Mouse (Mus musculus) myocyte (in vitro differentiated cells): ENCODE data around the gene Gtpbp8. TPM values are rescaled to one million over a fixed set of nuclear protein-coding genes. Genes with fewer than 3 reads are reported as not detected.

ENCODE experiments used
- H3K27me3 ChIP-seq: one replicate; pipeline ENCODE4 v1.6.1; 2011; ENCODE audit not compliant: control insufficient read depth, insufficient read depth, insufficient read length
- H3K36me3 ChIP-seq: one replicate; pipeline ENCODE4 v1.6.1; 2011; ENCODE audit not compliant: control insufficient read depth, insufficient read depth
- H3K4me2 ChIP-seq: one replicate; pipeline ENCODE4 v1.6.1; 2011; ENCODE audit warnings: low read depth, control low read depth
- H3K4me3 ChIP-seq: one replicate; pipeline ENCODE4 v1.5.1; 2011; ENCODE audit warnings: mild to moderate bottlenecking, control low read depth, moderate library complexity
- H3K79me2 ChIP-seq: one replicate; pipeline ENCODE4 v1.6.1; 2011; ENCODE audit not compliant: control insufficient read depth, insufficient read depth
- H3ac ChIP-seq: one replicate; pipeline ENCODE4 v1.6.1; 2011; ENCODE audit not compliant: control insufficient read depth, insufficient read length
- CEBPB ChIP-seq: IDR thresholded peaks from 2 replicates; pipeline ENCODE4 v1.6.1; 2011; ENCODE audit warnings: mild to moderate bottlenecking, moderate library complexity; ENCODE audit not compliant: poor library complexity, insufficient read depth, severe bottlenecking
- E2F4 ChIP-seq: IDR thresholded peaks from one replicate; pipeline ENCODE4 v1.6.1; 2011; ENCODE audit warnings: mild to moderate bottlenecking, control low read depth, moderate library complexity; ENCODE audit not compliant: insufficient read depth
- MAX ChIP-seq: IDR thresholded peaks from one replicate; pipeline ENCODE4 v1.6.1; 2011; ENCODE audit warnings: low read depth, mild to moderate bottlenecking, control low read depth
- MYOD1 ChIP-seq, 3 experiments: IDR thresholded peaks; one replicate each; pipeline ENCODE4 v1.6.1; 2011; ENCODE audit warnings: control low read depth in 2 of 3, low read depth in 2 of 3, mild to moderate bottlenecking in 2 of 3, moderate library complexity in 1 of 3; ENCODE audit not compliant: insufficient read length in 2 of 3, control insufficient read depth in 1 of 3
- MYOG ChIP-seq, 3 experiments: IDR thresholded peaks; one replicate each; pipeline ENCODE4 v1.6.1; 2011; ENCODE audit warnings: control low read depth in 2 of 3, low read depth in 2 of 3, mild to moderate bottlenecking in 2 of 3; ENCODE audit not compliant: insufficient read length in 2 of 3, control insufficient read depth in 1 of 3, insufficient read depth in 1 of 3
- POLR2A ChIP-seq: IDR thresholded peaks from one replicate; pipeline ENCODE4 v1.6.1; 2011; ENCODE audit warnings: low read depth, mild to moderate bottlenecking, control low read depth, moderate library complexity; ENCODE audit not compliant: insufficient read length
- POLR2AphosphoS2 ChIP-seq: IDR thresholded peaks from one replicate; pipeline ENCODE4 v1.6.1; 2011; ENCODE audit warnings: low read depth, control low read depth; ENCODE audit not compliant: insufficient read length
- REST ChIP-seq: IDR thresholded peaks from one replicate; pipeline ENCODE4 v1.6.1; 2011; ENCODE audit warnings: mild to moderate bottlenecking, control low read depth, moderate library complexity; ENCODE audit not compliant: insufficient read depth, insufficient read length
- SRF ChIP-seq: IDR thresholded peaks from one replicate; pipeline ENCODE4 v1.6.1; 2011; ENCODE audit warnings: low read depth; ENCODE audit not compliant: control insufficient read depth, insufficient read length
- TCF12 ChIP-seq: IDR thresholded peaks from one replicate; pipeline ENCODE4 v1.6.1; 2011; ENCODE audit warnings: mild to moderate bottlenecking, control low read depth; ENCODE audit not compliant: poor library complexity, insufficient read depth, severe bottlenecking
- TCF3 ChIP-seq: IDR thresholded peaks from one replicate; pipeline ENCODE4 v1.6.1; 2011; ENCODE audit warnings: low read depth, control low read depth; ENCODE audit not compliant: insufficient read length
- USF1 ChIP-seq: IDR thresholded peaks from one replicate; pipeline ENCODE4 v1.6.1; 2011; ENCODE audit warnings: low read depth, mild to moderate bottlenecking, control low read depth, moderate library complexity
- polyA plus RNA-seq: library from polyadenylated mRNA; unstranded; fragments of >200 nt; fragmentation: generic; extraction: Trizol; gene quantifications from one replicate; pipeline ENCODE4 v1.2.1, GENCODE M21; 2012; ENCODE audit warnings: missing spikeins

Gene Gtpbp8
- polyA plus RNA-seq, 1 experiment, result 8.2 TPM

DNA sequence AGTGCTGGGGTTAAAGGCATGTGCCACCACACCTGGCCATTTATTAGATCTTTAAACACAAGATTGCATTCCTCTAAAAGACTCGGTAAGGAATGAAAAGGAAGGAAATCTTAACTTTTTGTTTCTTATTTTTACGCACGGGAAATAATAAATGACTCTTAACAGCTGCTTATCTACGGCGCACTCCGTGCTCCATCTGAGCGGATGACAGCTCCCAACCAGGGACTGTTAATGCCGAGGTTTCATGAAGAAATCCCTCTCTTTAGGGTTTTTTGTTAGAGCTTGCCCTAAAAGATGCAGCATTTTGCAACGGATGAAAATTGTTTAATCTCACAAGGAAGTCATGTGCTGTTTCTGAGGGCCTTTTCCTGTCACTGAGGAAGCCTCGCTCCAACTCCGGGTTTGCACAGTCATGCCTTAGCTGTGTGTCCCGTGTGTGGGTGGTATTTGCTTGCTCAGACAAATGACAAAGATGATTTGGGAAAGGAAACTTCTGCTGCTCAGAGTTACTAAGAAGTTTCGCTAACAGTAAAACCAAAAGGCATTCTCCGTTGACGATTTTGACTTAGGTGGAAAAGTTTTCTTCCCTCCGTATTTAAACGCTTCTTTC, 32.5 kb upstream of the Gtpbp8 start:
- H3K4me3 ChIP-seq, result no peak overlapping the region
- H3K36me3 ChIP-seq, result no peaks in the 10 kb centered on the region
- H3ac ChIP-seq, result no peak overlapping the region
- no peaks in the 10 kb centered on the region for H3K27me3 ChIP-seq
- H3K4me2 ChIP-seq, result no peak overlapping the region
- TF ChIP-seq MYOD1 (IDR thresholded peaks at IDR 0.05; ENCODE audit: control insufficient read depth in 1 of 3, insufficient read length in 2 of 3, low read depth in 2 of 3), result no peak
- no peaks in the 10 kb centered on the region for H3K79me2 ChIP-seq

DNA sequence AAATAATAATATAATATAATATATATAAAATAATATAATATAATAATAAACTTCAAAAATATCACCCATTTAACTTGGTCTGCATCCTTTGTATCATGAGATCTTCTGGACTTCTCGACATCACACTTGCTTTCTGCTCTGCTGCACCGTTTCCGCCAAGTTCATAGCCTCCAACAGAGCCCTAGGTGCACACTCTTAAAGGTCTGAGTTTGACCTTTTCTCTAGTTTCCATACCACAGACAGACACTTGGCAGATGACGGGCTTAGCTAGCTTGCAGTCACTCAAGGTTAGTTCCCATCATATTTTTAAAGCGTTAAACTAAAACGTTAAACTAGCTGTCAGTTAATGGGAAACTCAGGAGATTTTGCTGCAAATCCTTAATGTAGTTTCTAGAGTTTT, 28.0 kb upstream of the Gtpbp8 start:
- H3K79me2 ChIP-seq, result no peaks in the 10 kb centered on the region
- no peak overlapping the region for H3K4me2 ChIP-seq
- H3K4me3 ChIP-seq, result no peak overlapping the region
- TF ChIP-seq REST (no peak), USF1 (no peak), E2F4 (no peak), POLR2A (no peak), SRF (no peak), MYOG (IDR thresholded peaks at IDR 0.05; ENCODE audit: control insufficient read depth in 1 of 3, insufficient read depth in 1 of 3, insufficient read length in 2 of 3, low read depth in 2 of 3) (no peak), MYOD1 (IDR thresholded peaks at IDR 0.05; ENCODE audit: control insufficient read depth in 1 of 3, insufficient read length in 2 of 3, low read depth in 2 of 3) (no peak), TCF3 (no peak), POLR2AphosphoS2 (no peak), MAX (no peak), TCF12 (no peak), CEBPB (no peak)
- no peaks in the 10 kb centered on the region for H3K36me3 ChIP-seq
- H3K27me3 ChIP-seq, result no peaks in the 10 kb centered on the region
- no peak overlapping the region for H3ac ChIP-seq

DNA sequence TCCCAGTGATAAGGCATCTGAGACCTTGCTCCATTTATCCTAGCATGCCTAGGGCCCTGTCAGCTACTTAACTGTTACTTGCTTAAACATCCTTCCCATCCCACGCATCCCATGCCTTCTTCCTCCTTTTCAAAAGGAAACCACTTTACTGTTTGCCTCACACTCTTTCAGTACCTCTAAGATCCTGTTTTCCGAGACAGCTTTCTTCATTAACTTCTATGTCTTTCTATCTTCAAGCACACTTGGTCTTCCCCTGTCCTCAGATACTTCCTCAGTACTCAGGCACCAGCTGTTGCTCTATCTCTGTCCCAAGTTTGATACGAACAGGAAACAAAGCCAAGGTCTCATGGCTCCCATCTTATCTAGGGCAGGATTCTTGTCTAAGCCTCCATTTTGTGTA, 27.5 kb upstream of the Gtpbp8 start:
- no peak overlapping the region for H3ac ChIP-seq
- H3K36me3 ChIP-seq, result no peaks in the 10 kb centered on the region
- H3K4me2 ChIP-seq, result no peak overlapping the region
- H3K4me3 ChIP-seq, result no peak overlapping the region
- TF ChIP-seq TCF3, result no peak
- no peak for TF ChIP-seq USF1
- no peak for TF ChIP-seq MAX
- TF ChIP-seq TCF12, result no peak
- TF ChIP-seq MYOD1 (IDR thresholded peaks at IDR 0.05; ENCODE audit: control insufficient read depth in 1 of 3, insufficient read length in 2 of 3, low read depth in 2 of 3), result no peak
- no peak for TF ChIP-seq CEBPB
- no peak for TF ChIP-seq POLR2A
- no peak for TF ChIP-seq SRF
- TF ChIP-seq E2F4, result no peak
- TF ChIP-seq REST, result no peak
- TF ChIP-seq POLR2AphosphoS2, result no peak
- no peak for TF ChIP-seq MYOG (IDR thresholded peaks at IDR 0.05; ENCODE audit: control insufficient read depth in 1 of 3, insufficient read depth in 1 of 3, insufficient read length in 2 of 3, low read depth in 2 of 3)
- no peaks in the 10 kb centered on the region for H3K27me3 ChIP-seq
- no peaks in the 10 kb centered on the region for H3K79me2 ChIP-seq

DNA sequence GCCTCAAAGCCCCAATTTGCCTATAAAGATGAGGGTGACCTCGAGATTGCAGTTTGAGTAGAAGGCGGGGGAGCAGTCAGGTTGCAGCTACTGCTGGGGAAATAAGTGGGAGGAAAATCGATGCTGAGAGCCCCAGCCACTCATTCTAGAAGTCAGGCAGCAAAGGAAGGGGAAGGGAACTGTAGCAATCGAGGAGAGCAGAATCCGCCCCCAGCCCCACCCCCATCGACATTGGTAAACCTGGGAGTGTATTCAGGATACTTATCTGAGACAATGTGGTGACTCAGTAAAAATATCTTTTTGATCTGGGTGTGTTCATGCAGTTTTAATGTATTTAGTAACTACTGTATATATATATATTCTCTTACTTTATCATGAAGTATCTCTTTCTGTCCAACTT, 26.4 kb upstream of the Gtpbp8 start:
- no peak overlapping the region for H3K4me3 ChIP-seq
- H3ac ChIP-seq, result no peak overlapping the region
- no peak overlapping the region for H3K4me2 ChIP-seq
- H3K36me3 ChIP-seq, result no peaks in the 10 kb centered on the region
- no peaks in the 10 kb centered on the region for H3K79me2 ChIP-seq
- H3K27me3 ChIP-seq, result no peaks in the 10 kb centered on the region
- TF ChIP-seq TCF3 (no peak), SRF (no peak), MAX (no peak), MYOG (IDR thresholded peaks at IDR 0.05; ENCODE audit: control insufficient read depth in 1 of 3, insufficient read depth in 1 of 3, insufficient read length in 2 of 3, low read depth in 2 of 3) (no peak), E2F4 (no peak), MYOD1 (IDR thresholded peaks at IDR 0.05; ENCODE audit: control insufficient read depth in 1 of 3, insufficient read length in 2 of 3, low read depth in 2 of 3) (no peak), REST (no peak), POLR2A (no peak), TCF12 (no peak), CEBPB (no peak), POLR2AphosphoS2 (no peak), USF1 (no peak)

DNA sequence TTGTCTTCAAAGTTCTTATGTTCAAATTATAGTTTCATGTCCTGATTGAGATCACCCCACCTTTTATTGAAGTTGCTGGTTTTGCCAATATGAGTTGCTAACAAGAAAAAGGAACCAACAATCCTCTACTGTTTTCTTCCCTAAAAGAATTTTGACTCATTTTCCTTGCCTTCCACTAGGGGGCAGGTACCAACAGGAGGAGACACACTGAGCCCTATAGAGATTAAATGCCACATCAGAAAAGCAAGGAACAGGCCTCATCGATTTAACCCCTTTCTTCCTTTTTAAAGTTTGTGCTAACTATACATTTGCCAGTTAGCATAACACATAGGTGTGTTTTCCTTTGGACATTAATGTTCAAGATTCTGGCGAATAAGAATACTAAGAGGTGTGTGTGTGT, 21.8 kb upstream of the Gtpbp8 start:
- TF ChIP-seq TCF3, result no peak
- TF ChIP-seq CEBPB, result no peak
- no peak for TF ChIP-seq USF1
- no peak for TF ChIP-seq E2F4
- no peak for TF ChIP-seq MYOD1 (IDR thresholded peaks at IDR 0.05; ENCODE audit: control insufficient read depth in 1 of 3, insufficient read length in 2 of 3, low read depth in 2 of 3)
- TF ChIP-seq POLR2AphosphoS2, result no peak
- no peak for TF ChIP-seq MYOG (IDR thresholded peaks at IDR 0.05; ENCODE audit: control insufficient read depth in 1 of 3, insufficient read depth in 1 of 3, insufficient read length in 2 of 3, low read depth in 2 of 3)
- TF ChIP-seq SRF, result no peak
- TF ChIP-seq MAX, result no peak
- no peak for TF ChIP-seq POLR2A
- no peak for TF ChIP-seq REST
- TF ChIP-seq TCF12, result no peak
- Histone ChIP-seq H3K79me2 (no peaks in the 10 kb centered on the region), H3ac (no peak overlapping the region), H3K4me2 (no peak overlapping the region), H3K27me3 (no peaks in the 10 kb centered on the region), H3K4me3 (no peak overlapping the region), H3K36me3 (no peaks in the 10 kb centered on the region)
